In genomic region chr5:25475789-25476188, GRCm38 (mm10) we compare ENCODE assay signal across 21 mouse cellular contexts. TPM values are rescaled to one million over a fixed set of nuclear protein-coding genes. Genes with fewer than 3 reads are reported as not detected.
A peak's percentile ranks its signal among the peaks of the same experiment; 100 is the strongest.
DNase-seq lines count a peak whose midpoint lies in the region; ATAC-seq and TF ChIP-seq lines count a peak whose summit lies in the region.
"Had no signal": no experiment of that assay in that cellular context is flagged by ENCODE, and none has a peak within 500 bp of the region (broad histone marks: within the 10 kb centered on the region; RNA-seq: fewer than 3 reads in every experiment).

No protein-coding gene starts in this region.

- H3K4me3 ChIP-seq in gastrocnemius, adult 2 months, result no peak overlapping the region
- H3K4me3 ChIP-seq: embryonic facial prominence, embryonic 12.5 days; forebrain, embryonic 15.5 days; heart, embryonic 13.5 days; hindbrain, embryonic 15.5 days had no signal

- no peak for DNase-seq in gastrocnemius, adult 2 months
- no peak for DNase-seq in gastrocnemius, postnatal 10 days
- DNase-seq in 416B (ENCODE audit: low read depth), result peak; percentile 85
- no peak for DNase-seq in layer of hippocampus, postnatal 36 days
- no peak for DNase-seq in thymus, postnatal 4 days
- DNase-seq: adrenal gland, adult 8-10 months; adrenal gland, postnatal 36 days; cerebellum, adult 11 months; cerebellum, adult 8-10 months; cerebellum, postnatal 14 days; gastrocnemius, postnatal 25 days; heart, adult 11 months; heart, postnatal 36 days had no signal

- no peak for TF ChIP-seq CTCF in gastrocnemius, adult 2 months (IDR thresholded peaks at IDR 0.05)

- peak overlapping the region; percentile 28; the same call in 1 of the 2 replicates for H3K27ac ChIP-seq in gastrocnemius, adult 2 months
- H3K27ac ChIP-seq: embryonic facial prominence, embryonic 12.5 days; forebrain, embryonic 15.5 days; heart, embryonic 13.5 days; hindbrain, embryonic 15.5 days had no signal

- intact Hi-C loops in gastrocnemius, adult 2 months (cut with DNase I), result no loop called here

- peak; percentile 98 for ATAC-seq in granulocyte monocyte progenitor cell, adult 5-6 weeks (replicated peaks; ENCODE audit: poor library complexity, severe bottlenecking)
- peak; percentile 93 for ATAC-seq in megakaryocyte progenitor cell, adult 5-6 weeks (replicated peaks; ENCODE audit: poor library complexity)
- ATAC-seq in cerebellum, adult (ENCODE audit: insufficient number of reproducible peaks, low FRiP score, low TSS enrichment), result no peak
- ATAC-seq: forebrain, embryonic 15.5 days had no signal

RNA-seq across cellular contexts. Expression of gene Kmt2c, which starts 22.8 kb away (rescaled TPM):
- 10 to 100 TPM; 41.6 to 42.3 TPM for total RNA-seq in gastrocnemius, adult 2 months (2021)
- 10 to 100 TPM; 32.1 to 43.2 TPM for total RNA-seq in gastrocnemius, postnatal 10 days (2021)
- 48.6 and 54.5 TPM in 2 replicates for total RNA-seq in granulocyte monocyte progenitor cell, adult 5-6 weeks (2014; fragmentation: Nextera tagmentation)
- total RNA-seq in granulocyte monocyte progenitor cell, adult 5-6 weeks (2017), result 29.7 and 33.1 TPM in 2 replicates
- 34.8 and 47.3 TPM in 2 replicates for total RNA-seq in megakaryocyte progenitor cell, adult 5-6 weeks (2015)
- total RNA-seq in megakaryocyte progenitor cell, adult 5-6 weeks (2017), result 20.2 and 31.9 TPM in 2 replicates
- 10 to 100 TPM; 81.1 to 95.7 TPM for total RNA-seq in layer of hippocampus, postnatal 36 days (2021)

RNA-seq across cellular contexts. Expression of gene Cct8l1, which starts 40.1 kb away (rescaled TPM):
- total RNA-seq in gastrocnemius, adult 2 months (2021), result under 1 TPM in 1 of 2 experiments, not detected in 1; 0.14 TPM
- not detected for total RNA-seq in gastrocnemius, postnatal 10 days (2021)
- not detected in 2 replicates for total RNA-seq in granulocyte monocyte progenitor cell, adult 5-6 weeks (2014; fragmentation: Nextera tagmentation)
- not detected in 2 replicates for total RNA-seq in granulocyte monocyte progenitor cell, adult 5-6 weeks (2017)
- total RNA-seq in megakaryocyte progenitor cell, adult 5-6 weeks (2015), result not detected in 2 replicates
- total RNA-seq in megakaryocyte progenitor cell, adult 5-6 weeks (2017), result not detected in 2 replicates
- under 1 TPM; 0.40 to 0.43 TPM for total RNA-seq in layer of hippocampus, postnatal 36 days (2021)
- total RNA-seq: CH12.LX had no signal
